Mouse (Mus musculus) kidney, embryonic 16.5 days (tissue): ENCODE measurements at regions not wholly inside any gene's neighbourhood (a gene's known extent, or its start where the extent isn't known, plus 50 kb on each side); places are given as distances from the start of the nearest gene placed in this dataset.
"Not testable (repeated sequence)": the region's sequence is repeated elsewhere in the genome, so short reads cannot be mapped to it uniquely, and the experiment has no call there.

ENCODE experiments used
- ATAC-seq: fragments of 200-750 bp; cut with Nextera tagmentation; 2 replicates; pipeline ENCODE4 v1.8.0; 2017; ENCODE audit warnings: moderate TSS enrichment; ENCODE audit not compliant: low FRiP score, low TSS enrichment
- H3K27ac ChIP-seq: fragments of 300-500 bp; sonication (generic); 2 replicates; pipeline ENCODE4 v1.5.1; 2014; ENCODE audit warnings: low read length
- H3K27me3 ChIP-seq: fragments of 300-500 bp; sonication (generic); 2 replicates; pipeline ENCODE4 v1.6.1; 2014; ENCODE audit warnings: low read length, control low read depth, mixed read lengths; ENCODE audit not compliant: insufficient read depth
- H3K36me3 ChIP-seq: fragments of 300-500 bp; sonication (generic); 2 replicates; pipeline ENCODE4 v1.6.1; 2014; ENCODE audit warnings: low read length, control low read depth, mixed read lengths; ENCODE audit not compliant: insufficient read depth
- H3K4me1 ChIP-seq: fragments of 300-500 bp; sonication (generic); 2 replicates; pipeline ENCODE4 v1.6.1; 2014; ENCODE audit warnings: low read length, control low read depth, mixed read lengths; ENCODE audit not compliant: insufficient read depth
- H3K4me2 ChIP-seq: fragments of 300-500 bp; sonication (generic); replicated peaks from 2 replicates; pipeline ENCODE4 v1.6.1; 2014; ENCODE audit warnings: low read depth, low read length
- H3K4me3 ChIP-seq: fragments of 300-500 bp; sonication (generic); 2 replicates; pipeline ENCODE4 v1.5.1; 2014; ENCODE audit warnings: mild to moderate bottlenecking, low read length
- H3K9ac ChIP-seq: fragments of 300-500 bp; sonication (generic); replicated peaks from 2 replicates; pipeline ENCODE4 v1.6.1; 2014; ENCODE audit warnings: low read length
- H3K9me3 ChIP-seq: fragments of 300-500 bp; sonication (generic); 2 replicates; pipeline ENCODE4 v1.6.1; 2016; ENCODE audit warnings: low read length, control low read depth
- WGBS: fragments of 180-500 bp; shearing (Covaris S2); extraction: QIAGEN DNeasy Blood & Tissue Kit; methylation state at CpG from one replicate; pipeline ENCODE4 v1.1.7; 2014; 5-methylcytosine and 5-hydroxymethylcytosine counted together

GRCm38 (mm10) chr17:82674593-82674992 lies 540.5 kb upstream of the Pkdcc start:
- WGBS = 92% methylated on average over 2 of the region's 2 CpGs
- Histone ChIP-seq H3K4me2 (no peak overlapping the region), H3K4me1 (no peaks in the 10 kb centered on the region), H3K9ac (no peak overlapping the region), H3K27ac (no peak overlapping the region), H3K9me3 (no peaks in the 10 kb centered on the region), H3K27me3 (no peaks in the 10 kb centered on the region), H3K36me3 (no peaks in the 10 kb centered on the region), H3K4me3 (no peak overlapping the region)
- no peak for ATAC-seq

GRCm38 (mm10) chr17:82666557-82666956 lies 548.5 kb upstream of the Pkdcc start:
- not testable (repeated sequence) for H3K4me3 ChIP-seq, H3K9ac ChIP-seq, H3K4me2 ChIP-seq, H3K27ac ChIP-seq, H3K36me3 ChIP-seq, H3K9me3 ChIP-seq, H3K27me3 ChIP-seq, H3K4me1 ChIP-seq, ATAC-seq
- WGBS = 85% methylated on average over 1 of the region's 1 CpGs

- Histone ChIP-seq H3K9ac (no peak overlapping the region), H3K36me3 (no peaks in the 10 kb centered on the region), H3K4me1 (no peaks in the 10 kb centered on the region), H3K27me3 (no peaks in the 10 kb centered on the region), H3K4me3 (no peak overlapping the region), H3K9me3 (no peaks in the 10 kb centered on the region), H3K27ac (no peak overlapping the region), H3K4me2 (no peak overlapping the region)
- WGBS = 94% methylated on average over 6 of the region's 6 CpGs
- ATAC-seq = no peak
These were observed 550.7 kb upstream of the Pkdcc start for GRCm38 (mm10) chr17:82664352-82664751.

- Histone ChIP-seq H3K4me3 (no peak overlapping the region), H3K4me1 (peaks cover 5% of the 10 kb centered on the region; the same call in 1 of the 2 replicates), H3K9me3 (no peaks in the 10 kb centered on the region), H3K9ac (no peak overlapping the region), H3K36me3 (no peaks in the 10 kb centered on the region), H3K27me3 (no peaks in the 10 kb centered on the region), H3K4me2 (no peak overlapping the region), H3K27ac (no peak overlapping the region)
- 39% methylated on average over 1 of the region's 1 CpGs for WGBS
- 0 out of 2 replicates have a peak, but pooled peaks have one; percentile 69 for ATAC-seq
These were observed 578.5 kb upstream of the Pkdcc start for GRCm38 (mm10) chr17:82636459-82637189.

- ATAC-seq = no peak
- Histone ChIP-seq H3K4me2 (no peak overlapping the region), H3K9me3 (no peaks in the 10 kb centered on the region), H3K4me1 (peaks cover 5% of the 10 kb centered on the region; the same call in 1 of the 2 replicates), H3K27ac (peak overlapping the region; percentile 38; the same call in 1 of the 2 replicates), H3K4me3 (no peak overlapping the region), H3K36me3 (no peaks in the 10 kb centered on the region), H3K9ac (no peak overlapping the region), H3K27me3 (no peaks in the 10 kb centered on the region)
- 47% methylated on average over 4 of the region's 4 CpGs for WGBS
These were observed 579.2 kb upstream of the Pkdcc start for GRCm38 (mm10) chr17:82635849-82636248.

- no peaks in the 10 kb centered on the region for H3K9me3 ChIP-seq
- H3K4me1 ChIP-seq = no peaks in the 10 kb centered on the region
- H3K27ac ChIP-seq = no peak overlapping the region
- no peaks in the 10 kb centered on the region for H3K36me3 ChIP-seq
- H3K9ac ChIP-seq = no peak overlapping the region
- H3K4me2 ChIP-seq = no peak overlapping the region
- no peaks in the 10 kb centered on the region for H3K27me3 ChIP-seq
- WGBS = 57% methylated on average over 3 of the region's 3 CpGs
- no peak overlapping the region for H3K4me3 ChIP-seq
- ATAC-seq = no peak
These were observed 608.4 kb upstream of the Pkdcc start for GRCm38 (mm10) chr17:82606642-82607175.

- ATAC-seq = no peak
- Histone ChIP-seq H3K9me3 (no peaks in the 10 kb centered on the region), H3K27me3 (no peaks in the 10 kb centered on the region), H3K4me2 (no peak overlapping the region), H3K9ac (no peak overlapping the region), H3K4me3 (no peak overlapping the region), H3K36me3 (no peaks in the 10 kb centered on the region), H3K4me1 (no peaks in the 10 kb centered on the region), H3K27ac (no peak overlapping the region)
- WGBS = 58% methylated on average over 2 of the region's 2 CpGs
These were observed 631.3 kb upstream of the Pkdcc start for GRCm38 (mm10) chr17:82583801-82584200.

GRCm38 (mm10) chr17:82533521-82533920 lies 681.6 kb upstream of the Pkdcc start:
- H3K9me3 ChIP-seq = no peaks in the 10 kb centered on the region
- 78% methylated on average over 5 of the region's 5 CpGs for WGBS
- H3K9ac ChIP-seq = no peak overlapping the region
- no peak overlapping the region for H3K4me2 ChIP-seq
- no peak overlapping the region for H3K27ac ChIP-seq
- H3K27me3 ChIP-seq = no peaks in the 10 kb centered on the region
- no peak for ATAC-seq
- H3K36me3 ChIP-seq = no peaks in the 10 kb centered on the region
- no peak overlapping the region for H3K4me3 ChIP-seq
- no peaks in the 10 kb centered on the region for H3K4me1 ChIP-seq

- no peaks in the 10 kb centered on the region for H3K36me3 ChIP-seq
- no peak overlapping the region for H3K4me2 ChIP-seq
- H3K27me3 ChIP-seq = no peaks in the 10 kb centered on the region
- H3K27ac ChIP-seq = no peak overlapping the region
- no peak overlapping the region for H3K4me3 ChIP-seq
- no peaks in the 10 kb centered on the region for H3K9me3 ChIP-seq
- no peak for ATAC-seq
- no peaks in the 10 kb centered on the region for H3K4me1 ChIP-seq
- no peak overlapping the region for H3K9ac ChIP-seq
These were observed 697.0 kb upstream of the Pkdcc start for GRCm38 (mm10) chr17:82518129-82518528.

GRCm38 (mm10) chr17:82516850-82517249 lies 698.2 kb upstream of the Pkdcc start:
- no peaks in the 10 kb centered on the region for H3K4me1 ChIP-seq
- H3K4me3 ChIP-seq = no peak overlapping the region
- no peak overlapping the region for H3K27ac ChIP-seq
- no peaks in the 10 kb centered on the region for H3K9me3 ChIP-seq
- no peaks in the 10 kb centered on the region for H3K36me3 ChIP-seq
- no peak for ATAC-seq
- no peaks in the 10 kb centered on the region for H3K27me3 ChIP-seq
- H3K4me2 ChIP-seq = no peak overlapping the region
- 82% methylated on average over 3 of the region's 3 CpGs for WGBS
- H3K9ac ChIP-seq = no peak overlapping the region
